Mouse (Mus musculus) B cell, adult 67 days (primary cell): Measurements from ENCODE around the gene Gm9195. TPM values are rescaled to one million over a fixed set of nuclear protein-coding genes. Genes with fewer than 3 reads are reported as not detected.

Experiments used
- total RNA-seq, 2 experiments: library from RNA; stranded (reverse); gene quantifications; 4 replicates each; pipeline ENCODE4 v1.2.4; 2023

Gene Gm9195
- not detected for total RNA-seq

GRCm38 (mm10) chr14:72491738-72492137 is at the start of gene Gm9195:
Gene Gm9195 (minus strand): TSS chr14:72491838.

Other genes starting within 250 kb of the Gm9195 start
- gene Fndc3a, start 218.2 kb upstream of the Gm9195 start, total RNA-seq: 10 to 100 TPM; 77.5 to 82.3 TPM